Mouse (Mus musculus): ENCODE measurements around the gene Gm17027. TPM values are rescaled to one million over a fixed set of nuclear protein-coding genes. Genes with fewer than 3 reads are reported as not detected.
"Not testable (repeated sequence)": the region's sequence is repeated elsewhere in the genome, so short reads cannot be mapped to it uniquely, and the experiment has no call there.

Gene Gm17027
- polyA plus RNA-seq (2014; fragmentation: Nextera tagmentation; extraction: Ambion mirVana) = not detected in 2 replicates

- H3K9me3 ChIP-seq (ENCODE audit: control insufficient read depth, low read length); H3K9ac ChIP-seq; H3K4me3 ChIP-seq (replicated peaks; ENCODE audit: low read length); H3K4me2 ChIP-seq (replicated peaks); H3K27me3 ChIP-seq (ENCODE audit: control insufficient read depth, insufficient read depth, low read length); H3K36me3 ChIP-seq (replicated peaks; ENCODE audit: control insufficient read depth, insufficient read depth); H3K27ac ChIP-seq; DNase-seq (ENCODE audit: low spot score); H3K4me1 ChIP-seq (replicated peaks; ENCODE audit: control insufficient read depth, insufficient read depth, low read length); ATAC-seq (ENCODE audit: low FRiP score): not testable (repeated sequence)
- 100% methylated on average over 1 of the region's 2 CpGs for WGBS
These were observed at the start of gene Gm17027 for GRCm38 (mm10) chr14:42162522-42162921. Gene Gm17027 (minus strand): TSS chr14:42162622.

- H3K27me3 ChIP-seq (ENCODE audit: control insufficient read depth, insufficient read depth, low read length); H3K27ac ChIP-seq; H3K36me3 ChIP-seq (replicated peaks; ENCODE audit: control insufficient read depth, insufficient read depth); H3K9ac ChIP-seq; H3K4me3 ChIP-seq (replicated peaks; ENCODE audit: low read length); H3K4me2 ChIP-seq (replicated peaks); H3K4me1 ChIP-seq (replicated peaks; ENCODE audit: control insufficient read depth, insufficient read depth, low read length); H3K9me3 ChIP-seq (ENCODE audit: control insufficient read depth, low read length); ATAC-seq (ENCODE audit: low FRiP score); DNase-seq (ENCODE audit: low spot score): not testable (repeated sequence)
- no CpG with 5 or more reads among the region's 1 CpGs for WGBS
These were observed 28.3 kb upstream of the Gm17027 start, which contains the start of gene Gm3573 for GRCm38 (mm10) chr14:42190691-42191090. Gene Gm3573 (minus strand): TSS chr14:42190791.

- DNase-seq (ENCODE audit: low spot score); H3K27me3 ChIP-seq (ENCODE audit: control insufficient read depth, insufficient read depth, low read length); H3K4me2 ChIP-seq (replicated peaks); H3K36me3 ChIP-seq (replicated peaks; ENCODE audit: control insufficient read depth, insufficient read depth); H3K4me3 ChIP-seq (replicated peaks; ENCODE audit: low read length); H3K4me1 ChIP-seq (replicated peaks; ENCODE audit: control insufficient read depth, insufficient read depth, low read length); ATAC-seq (ENCODE audit: low FRiP score); H3K9ac ChIP-seq; H3K9me3 ChIP-seq (ENCODE audit: control insufficient read depth, low read length); H3K27ac ChIP-seq: not testable (repeated sequence)
- 78% methylated on average over 3 of the region's 3 CpGs for WGBS
These were observed 21.5 kb upstream of the Gm17027 start for GRCm38 (mm10) chr14:42183936-42184335.

- H3K9ac ChIP-seq; H3K4me2 ChIP-seq (replicated peaks); H3K27me3 ChIP-seq (ENCODE audit: control insufficient read depth, insufficient read depth, low read length); H3K27ac ChIP-seq; ATAC-seq (ENCODE audit: low FRiP score); DNase-seq (ENCODE audit: low spot score); H3K4me3 ChIP-seq (replicated peaks; ENCODE audit: low read length); H3K36me3 ChIP-seq (replicated peaks; ENCODE audit: control insufficient read depth, insufficient read depth); H3K9me3 ChIP-seq (ENCODE audit: control insufficient read depth, low read length); H3K4me1 ChIP-seq (replicated peaks; ENCODE audit: control insufficient read depth, insufficient read depth, low read length): not testable (repeated sequence)
- 83% methylated on average over 5 of the region's 8 CpGs for WGBS
These were observed 27.9 kb downstream of the Gm17027 start for GRCm38 (mm10) chr14:42134571-42134970.

- DNase-seq (ENCODE audit: low spot score); H3K4me2 ChIP-seq (replicated peaks); H3K27me3 ChIP-seq (ENCODE audit: control insufficient read depth, insufficient read depth, low read length); H3K4me1 ChIP-seq (replicated peaks; ENCODE audit: control insufficient read depth, insufficient read depth, low read length); ATAC-seq (ENCODE audit: low FRiP score); H3K36me3 ChIP-seq (replicated peaks; ENCODE audit: control insufficient read depth, insufficient read depth); H3K4me3 ChIP-seq (replicated peaks; ENCODE audit: low read length); H3K9ac ChIP-seq; H3K27ac ChIP-seq; H3K9me3 ChIP-seq (ENCODE audit: control insufficient read depth, low read length): not testable (repeated sequence)
- 57% methylated on average over 10 of the region's 14 CpGs for WGBS
These were observed 28.6 kb downstream of the Gm17027 start for GRCm38 (mm10) chr14:42133806-42134205.

GRCm38 (mm10) chr14:42117269-42117668 is 45.2 kb downstream of the Gm17027 start, which contains the start of gene Gm7951:
Gene Gm7951 (minus strand): TSS chr14:42117369.
- not testable (repeated sequence) for H3K4me2 ChIP-seq (replicated peaks); ATAC-seq (ENCODE audit: low FRiP score); H3K36me3 ChIP-seq (replicated peaks; ENCODE audit: control insufficient read depth, insufficient read depth); DNase-seq (ENCODE audit: low spot score); H3K9me3 ChIP-seq (ENCODE audit: control insufficient read depth, low read length); H3K4me3 ChIP-seq (replicated peaks; ENCODE audit: low read length); H3K4me1 ChIP-seq (replicated peaks; ENCODE audit: control insufficient read depth, insufficient read depth, low read length); H3K9ac ChIP-seq; H3K27ac ChIP-seq; H3K27me3 ChIP-seq (ENCODE audit: control insufficient read depth, insufficient read depth, low read length)
- WGBS = no CpG with 5 or more reads among the region's 2 CpGs

Other genes with a start within 250 kb of the Gm17027 start
- gene 1700049E17Rik1, start 237.7 kb downstream of the Gm17027 start, polyA plus RNA-seq (2014; fragmentation: Nextera tagmentation; extraction: Ambion mirVana) = not detected in 2 replicates
- gene 1700024B05Rik, start 218.6 kb downstream of the Gm17027 start, polyA plus RNA-seq (2014; fragmentation: Nextera tagmentation; extraction: Ambion mirVana) = not detected in 2 replicates
- not detected in 2 replicates for gene Gm6401, start 194.7 kb downstream of the Gm17027 start, polyA plus RNA-seq (2014; fragmentation: Nextera tagmentation; extraction: Ambion mirVana)
- gene Gm3543, start 179.3 kb downstream of the Gm17027 start, polyA plus RNA-seq (2014; fragmentation: Nextera tagmentation; extraction: Ambion mirVana) = not detected in 2 replicates
- not detected in 2 replicates for gene Gm7951, start 45.3 kb downstream of the Gm17027 start, polyA plus RNA-seq (2014; fragmentation: Nextera tagmentation; extraction: Ambion mirVana)
- not detected in 2 replicates for gene Gm3573, start 28.2 kb upstream of the Gm17027 start, polyA plus RNA-seq (2014; fragmentation: Nextera tagmentation; extraction: Ambion mirVana)
- not detected in 2 replicates for gene Gm17026, start 97.4 kb upstream of the Gm17027 start, polyA plus RNA-seq (2014; fragmentation: Nextera tagmentation; extraction: Ambion mirVana)
- not detected in 2 replicates for gene Gm9611, start 134.7 kb upstream of the Gm17027 start, polyA plus RNA-seq (2014; fragmentation: Nextera tagmentation; extraction: Ambion mirVana)
- gene Gm7995, start 147.6 kb upstream of the Gm17027 start, polyA plus RNA-seq (2014; fragmentation: Nextera tagmentation; extraction: Ambion mirVana) = not detected in 2 replicates